Mouse (Mus musculus) effector memory CD4-positive, alpha-beta T cell, adult 7 months (primary cell): ENCODE data around the gene Tor3a. TPM values are rescaled to one million over a fixed set of nuclear protein-coding genes. Genes with fewer than 3 reads are reported as not detected.

Experiments used
- polyA plus RNA-seq: library from polyadenylated mRNA; unstranded; fragments of 100-300 nt; shearing (Covaris generic); gene quantifications from one replicate; pipeline ENCODE4 v1.2.1, GENCODE M21; 2017

The Tor3a gene
- polyA plus RNA-seq, result 29.5 TPM

GRCm38 (mm10) chr1:156674195-156675000 is at the start of gene Tor3a:
Tor3a (minus strand) TSS chr1:156674356.

GRCm38 (mm10) chr1:156718950-156719805 is 45.0 kb upstream of the Tor3a start, which contains the start of gene Fam20b:
Fam20b (minus strand) TSS chr1:156719086.

Other genes with a start within 250 kb of the Tor3a start
- 31.1 TPM for gene Soat1, start 200.0 kb downstream of the Tor3a start, polyA plus RNA-seq
- gene Gm10031, start 150.3 kb downstream of the Tor3a start, polyA plus RNA-seq, result 1.2 TPM
- gene Abl2, start 115.6 kb downstream of the Tor3a start, polyA plus RNA-seq, result 6.9 TPM
- gene Fam20b, start 44.7 kb upstream of the Tor3a start, polyA plus RNA-seq, result 15.1 TPM
- gene Angptl1, start 164.2 kb upstream of the Tor3a start, polyA plus RNA-seq, result 0.29 TPM